Mouse (Mus musculus) myocyte (in vitro differentiated cells): Measurements from ENCODE around the gene Hnrnpr.

Source experiments
- E2F4 ChIP-seq: IDR thresholded peaks from one replicate; pipeline ENCODE4 v1.6.1; 2011; ENCODE audit warnings: mild to moderate bottlenecking, control low read depth, moderate library complexity; ENCODE audit not compliant: insufficient read depth
- MYOG ChIP-seq, 3 experiments: IDR thresholded peaks; one replicate each; pipeline ENCODE4 v1.6.1; 2011; ENCODE audit warnings: control low read depth in 2 of 3, low read depth in 2 of 3, mild to moderate bottlenecking in 2 of 3; ENCODE audit not compliant: insufficient read length in 2 of 3, control insufficient read depth in 1 of 3, insufficient read depth in 1 of 3
- POLR2A ChIP-seq: IDR thresholded peaks from one replicate; pipeline ENCODE4 v1.6.1; 2011; ENCODE audit warnings: low read depth, mild to moderate bottlenecking, control low read depth, moderate library complexity; ENCODE audit not compliant: insufficient read length
- POLR2AphosphoS2 ChIP-seq: IDR thresholded peaks from one replicate; pipeline ENCODE4 v1.6.1; 2011; ENCODE audit warnings: low read depth, control low read depth; ENCODE audit not compliant: insufficient read length
- SRF ChIP-seq: IDR thresholded peaks from one replicate; pipeline ENCODE4 v1.6.1; 2011; ENCODE audit warnings: low read depth; ENCODE audit not compliant: control insufficient read depth, insufficient read length
- TCF12 ChIP-seq: IDR thresholded peaks from one replicate; pipeline ENCODE4 v1.6.1; 2011; ENCODE audit warnings: mild to moderate bottlenecking, control low read depth; ENCODE audit not compliant: poor library complexity, insufficient read depth, severe bottlenecking
- USF1 ChIP-seq: IDR thresholded peaks from one replicate; pipeline ENCODE4 v1.6.1; 2011; ENCODE audit warnings: low read depth, mild to moderate bottlenecking, control low read depth, moderate library complexity

- TF ChIP-seq POLR2A (peak; percentile 76), POLR2AphosphoS2 (peak; percentile 59), USF1 (no peak), MYOG (IDR thresholded peaks at IDR 0.05; ENCODE audit: control insufficient read depth in 1 of 3, insufficient read depth in 1 of 3, insufficient read length in 2 of 3, low read depth in 2 of 3) (no peak), TCF12 (no peak), E2F4 (peak; percentile 71), SRF (peak; percentile 54)
Observed at GRCm38 (mm10) chr4:136310229-136311041, at the start of gene Hnrnpr.
